Mouse (Mus musculus) layer of hippocampus, postnatal 25 days (tissue): Measurements from ENCODE around the gene Pdik1l. TPM values are rescaled to one million over a fixed set of nuclear protein-coding genes. Genes with fewer than 3 reads are reported as not detected.
A peak's percentile ranks its signal among the peaks of the same experiment; 100 is the strongest.

Experiments used
- DNase-seq, 2 experiments: peaks; one replicate each; pipeline ENCODE4 v3.0.0; 2022; ENCODE audit warnings: mixed read lengths in 2 of 2, low spot score in 1 of 2; ENCODE audit errors: extremely low spot score in 1 of 2
- total RNA-seq, 2 experiments: library from RNA; stranded (reverse); gene quantifications; 2 replicates each; pipeline ENCODE4 v1.2.3; 2021

Pdik1l gene
- total RNA-seq, 2 experiments from 2014 or later = 15.2 to 16.7 TPM

DNA sequence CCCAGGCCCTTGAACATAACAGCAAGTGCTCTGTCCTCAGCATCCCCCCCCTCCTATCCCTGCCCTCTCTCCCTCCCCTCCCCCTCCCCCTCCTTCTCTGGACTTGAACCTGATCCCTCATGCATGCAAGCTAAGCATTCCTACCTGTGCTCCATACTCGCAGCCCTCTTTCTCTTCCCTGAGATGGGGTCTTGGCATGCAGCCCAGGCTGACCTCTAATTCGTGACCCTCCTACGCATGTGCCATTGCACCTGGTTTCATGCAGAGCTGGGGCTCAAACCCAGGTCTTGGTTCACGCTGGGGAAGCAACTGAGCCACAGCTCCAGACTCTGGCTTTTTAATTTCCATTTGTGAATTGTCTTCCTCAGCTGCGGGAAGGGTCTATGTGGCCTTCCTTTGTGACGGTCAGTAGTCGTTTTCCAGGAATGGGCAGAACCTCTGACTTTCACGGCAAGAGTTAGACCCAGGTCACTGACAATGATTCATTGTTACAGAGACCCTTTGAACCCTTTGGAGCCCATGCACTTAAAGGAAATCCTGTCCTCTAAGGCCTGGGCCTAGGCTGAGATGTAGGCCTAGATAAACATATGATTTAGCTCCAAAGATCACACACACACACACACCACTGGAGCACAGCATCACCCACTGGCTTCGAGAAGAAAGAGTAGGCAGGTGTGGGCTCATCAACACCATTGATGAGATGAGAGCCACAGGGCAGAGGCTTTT lies 21.7 kb downstream of the Pdik1l start:
- DNase-seq = no peak

DNA sequence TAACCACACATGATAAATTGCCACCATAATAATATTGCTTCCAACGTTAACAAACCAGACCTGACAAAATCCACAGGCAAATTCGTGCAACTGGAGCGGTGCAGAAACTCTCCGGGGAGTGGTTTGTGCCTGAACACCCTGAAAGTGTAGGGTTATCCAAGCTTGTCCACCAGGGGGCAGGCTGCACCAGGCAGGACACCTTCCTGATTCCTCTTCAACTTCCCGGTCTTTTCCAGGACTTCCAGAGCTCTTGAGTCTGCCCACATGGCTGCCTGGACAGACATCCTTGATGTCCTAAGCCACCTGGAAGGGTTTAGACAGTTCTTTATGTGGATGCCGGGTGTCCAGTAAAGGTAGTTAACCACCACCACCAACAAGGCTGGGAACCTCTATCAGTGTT lies 24.5 kb downstream of the Pdik1l start:
- peak; percentile 33 to 75 for DNase-seq

DNA sequence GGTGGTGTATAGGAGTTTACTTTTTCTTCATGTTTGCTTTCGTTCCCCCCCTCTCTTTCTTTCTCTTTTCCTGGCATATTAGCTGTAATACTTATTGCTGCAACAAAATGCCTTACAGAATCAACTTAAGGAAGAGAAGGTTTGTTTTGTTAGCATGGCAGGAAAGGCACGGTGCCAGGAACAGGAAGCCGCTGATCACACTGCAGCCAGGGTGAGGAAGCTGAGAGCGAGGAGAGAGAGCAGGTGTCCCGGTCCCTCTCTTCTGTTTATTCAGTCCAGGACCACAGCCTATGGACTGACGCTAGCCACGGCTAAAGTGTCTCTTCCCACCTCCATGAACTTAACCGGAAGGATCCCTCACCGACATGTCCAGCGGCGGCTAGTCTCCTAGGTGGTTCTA lies 29.3 kb downstream of the Pdik1l start:
- no peak for DNase-seq

DNA sequence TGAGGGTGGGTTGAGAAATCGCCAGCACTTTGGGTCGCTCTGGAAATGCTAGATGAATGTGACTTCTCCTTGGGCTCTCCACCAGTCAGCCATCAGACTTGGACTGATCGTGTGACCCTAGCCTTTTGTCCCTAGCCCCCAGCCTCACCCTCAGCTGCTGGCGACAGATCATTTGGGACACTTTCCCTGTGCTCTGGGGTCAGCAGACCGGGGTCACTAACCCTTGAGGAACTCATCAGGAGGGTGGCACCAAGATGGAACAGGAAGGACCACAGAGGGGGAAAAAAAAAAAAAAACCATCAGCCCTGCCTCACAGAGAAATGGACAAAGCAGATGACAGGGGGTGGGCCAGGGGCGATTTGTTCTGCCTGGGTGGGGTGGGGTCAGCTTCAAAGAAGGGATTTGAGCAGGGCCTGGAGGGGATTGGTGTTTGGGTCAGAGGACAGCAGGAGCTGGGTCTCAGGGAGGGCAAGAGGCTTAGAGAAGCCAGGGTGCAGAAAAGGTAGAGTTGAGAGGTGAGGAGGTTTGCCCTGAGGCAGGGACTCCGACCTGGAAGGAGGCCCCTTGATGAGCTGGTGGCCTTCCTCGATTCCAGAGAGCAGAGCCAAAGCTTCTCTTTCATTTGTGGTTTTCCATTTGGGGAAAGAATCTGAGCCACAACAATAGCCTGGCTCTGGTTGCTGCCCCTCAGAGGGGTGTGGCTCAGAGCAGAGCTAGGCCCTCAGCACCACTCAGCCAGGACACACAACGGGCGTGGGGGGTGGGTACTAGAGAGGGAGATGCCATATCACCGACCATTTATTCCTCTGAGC lies 30.3 kb downstream of the Pdik1l start:
- no peak for DNase-seq

DNA sequence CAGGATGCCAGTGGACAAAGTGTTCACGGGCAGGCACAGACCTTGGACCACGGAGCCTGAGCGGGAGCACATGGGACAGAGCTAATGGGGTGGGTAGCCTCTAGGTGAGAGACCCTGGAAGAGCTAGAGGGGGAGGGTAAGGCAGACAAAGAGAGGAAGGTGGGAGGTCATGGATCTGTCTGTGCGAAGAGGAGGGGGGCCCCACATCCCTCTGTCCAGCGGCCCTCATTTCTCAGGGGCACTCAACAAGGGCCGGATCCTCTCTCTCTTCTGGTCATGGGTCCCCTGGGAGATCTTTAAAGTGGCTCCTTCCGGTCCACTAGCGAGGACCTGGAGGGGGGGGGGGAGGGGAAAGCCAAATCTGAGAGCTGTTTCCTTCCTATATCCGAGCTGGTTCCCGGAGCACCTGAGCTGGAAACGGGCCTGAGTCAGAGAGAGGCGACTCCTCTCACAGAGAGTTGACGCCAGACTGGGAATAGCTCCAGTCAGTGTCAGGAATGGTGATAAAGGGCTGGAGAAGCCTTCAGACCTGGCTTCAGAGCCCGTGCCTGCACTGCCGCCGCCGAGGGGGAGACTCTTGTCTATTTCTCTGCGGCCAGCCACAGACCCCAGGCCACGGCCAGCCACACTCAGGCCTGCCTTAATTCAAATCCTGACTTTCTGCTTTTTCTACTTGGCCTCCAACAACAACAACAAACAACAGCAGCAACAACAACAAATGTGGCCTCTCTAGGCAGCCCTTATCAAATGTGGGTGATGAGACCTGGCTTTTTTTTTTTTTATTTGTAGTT lies 31.1 kb downstream of the Pdik1l start:
- no peak for DNase-seq

DNA sequence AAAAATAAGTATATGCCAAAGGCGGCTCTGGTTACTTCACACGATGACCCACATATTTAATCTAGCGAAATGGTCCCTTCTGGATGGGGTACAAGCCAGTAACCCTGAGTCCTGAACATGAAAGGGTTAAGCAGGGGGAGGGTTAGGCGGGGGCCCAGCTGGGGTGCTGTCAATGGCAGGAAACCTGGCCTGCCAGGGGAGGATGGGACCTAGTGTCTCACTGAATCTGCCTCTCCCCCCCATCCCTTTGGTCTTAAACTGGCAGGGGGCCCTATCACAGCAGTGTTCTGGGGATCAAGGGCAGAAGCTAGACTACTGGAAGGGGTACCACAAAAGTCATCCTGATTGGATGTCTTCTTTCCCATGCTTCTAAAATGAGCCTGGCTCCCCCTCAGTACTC lies 31.8 kb downstream of the Pdik1l start:
- no peak for DNase-seq

DNA sequence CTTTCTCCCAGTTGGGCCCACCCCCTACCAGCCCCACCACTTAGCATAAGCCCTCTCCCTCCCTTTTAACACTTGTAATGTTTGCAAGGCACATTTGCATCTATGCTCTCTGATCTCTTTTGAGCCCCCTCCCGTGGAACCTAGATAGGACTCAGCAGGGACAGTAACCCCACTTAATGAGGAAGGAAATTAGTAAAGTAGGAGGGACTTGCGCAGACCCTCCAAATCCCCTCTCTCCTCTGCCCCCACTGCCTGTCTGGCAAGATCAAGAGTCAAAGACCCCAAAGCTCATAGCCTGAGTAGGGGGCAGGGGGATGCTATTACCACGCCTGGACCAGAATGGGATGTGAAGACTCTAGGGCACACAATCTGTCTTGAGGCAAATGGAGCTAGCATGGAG lies 32.9 kb downstream of the Pdik1l start:
- no peak for DNase-seq

DNA sequence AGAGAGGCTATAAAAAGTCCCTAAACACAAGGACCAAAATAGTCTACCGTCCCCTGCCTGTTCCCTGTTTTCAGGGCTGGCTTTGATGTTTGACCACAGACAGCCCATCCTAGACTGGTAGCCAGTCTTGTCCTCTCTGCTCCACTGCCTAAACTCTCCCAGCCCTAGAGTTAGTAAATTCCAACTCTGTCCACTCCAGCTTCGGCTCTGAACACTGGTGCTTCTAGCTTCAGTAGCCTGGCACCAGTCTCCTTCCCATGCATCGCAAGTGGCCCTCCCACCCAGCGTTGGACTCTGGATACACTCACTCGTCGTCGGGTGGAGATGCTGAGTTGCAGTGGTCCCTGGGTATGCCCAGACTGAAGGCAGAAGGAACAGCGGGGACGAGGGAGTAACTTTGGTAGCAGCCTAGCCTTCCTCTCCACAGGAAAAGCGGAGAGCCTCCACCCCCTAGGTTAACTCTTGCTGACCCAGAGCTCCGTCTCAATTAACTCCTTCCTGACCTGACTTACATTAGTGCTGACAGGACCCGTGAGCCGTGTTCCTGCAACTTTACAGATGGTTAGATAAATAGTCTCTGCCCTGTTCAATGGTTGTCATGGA lies 33.9 kb downstream of the Pdik1l start, which contains the start of gene Grrp1:
Gene Grrp1, minus strand, starts transcription at position 385 of the 603 bp plus-strand sequence.
- no peak for DNase-seq

DNA sequence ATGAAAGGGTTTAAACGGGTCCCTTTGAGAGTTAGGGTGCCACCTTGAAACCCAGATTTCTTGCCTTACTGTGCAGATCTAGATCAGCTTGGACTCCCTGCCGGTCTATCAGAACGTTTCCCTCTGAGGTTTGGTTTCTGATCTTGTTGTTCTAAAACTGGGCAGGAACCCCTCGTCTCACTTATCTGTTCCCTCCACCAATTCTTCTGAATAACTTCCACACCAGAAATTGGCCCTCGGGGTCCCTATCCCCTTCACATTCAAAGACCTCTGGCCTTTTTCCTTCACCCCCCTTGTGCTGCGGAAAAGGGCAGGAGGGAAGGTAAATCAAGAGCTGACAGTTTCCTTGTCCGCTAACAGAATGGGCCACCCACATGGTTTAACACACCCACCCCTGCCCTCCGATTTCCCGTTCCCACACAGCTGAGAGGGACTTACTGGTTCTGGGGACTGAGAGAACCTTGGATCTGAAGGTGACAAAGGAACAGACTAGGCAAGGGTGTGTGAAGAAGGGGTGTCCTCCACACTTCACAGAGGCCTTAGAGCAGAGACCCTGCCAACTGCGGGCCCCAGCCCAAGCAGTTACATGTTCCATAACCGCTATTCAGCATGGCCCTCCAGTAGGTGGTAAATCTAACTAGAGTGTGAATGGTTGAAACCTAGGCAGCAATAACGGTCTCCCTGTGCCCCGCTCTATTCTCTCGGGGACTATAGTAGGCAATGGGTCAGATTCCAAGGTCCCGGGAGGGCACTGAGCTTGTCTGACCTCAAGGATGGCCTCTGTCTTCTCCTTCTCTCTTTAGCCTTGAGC lies 34.6 kb downstream of the Pdik1l start:
- no peak for DNase-seq

DNA sequence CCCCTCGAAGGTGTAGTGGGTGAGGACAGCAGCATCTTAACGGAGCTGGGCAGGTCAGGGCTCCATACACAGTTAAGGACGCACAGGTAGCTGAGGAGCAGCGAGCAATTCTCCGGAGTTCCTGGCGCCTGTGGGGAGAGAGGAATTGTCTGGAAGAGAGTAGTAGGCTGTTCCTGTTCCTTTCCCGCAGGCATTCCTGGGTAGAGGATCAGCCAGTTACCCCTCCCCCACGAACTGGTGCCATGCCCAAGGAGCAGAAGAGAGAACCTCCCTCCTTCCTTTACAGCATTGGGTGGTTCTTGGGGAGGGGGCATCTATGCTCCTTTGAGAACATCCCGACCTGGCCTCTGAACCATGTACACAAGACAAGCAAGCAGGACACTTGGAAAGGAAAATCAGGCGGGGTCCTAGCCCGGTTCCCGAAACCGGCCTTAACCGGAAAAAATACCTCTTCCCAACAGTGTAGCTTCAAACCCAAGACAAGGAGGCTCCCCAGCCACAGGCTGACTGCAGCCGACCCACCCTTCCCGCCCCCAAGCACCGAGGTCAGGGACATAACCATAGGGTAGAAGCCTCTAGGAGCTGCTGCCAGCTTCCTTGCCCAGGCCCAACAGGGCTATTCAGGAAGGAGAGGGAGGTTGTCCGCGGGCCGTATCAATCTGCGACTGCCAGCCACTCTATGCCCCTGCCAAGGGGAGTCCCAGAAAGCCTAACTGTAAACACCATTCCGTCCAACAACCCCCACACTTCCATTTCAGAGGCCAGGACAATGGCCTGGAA lies 35.4 kb downstream of the Pdik1l start:
- no peak for DNase-seq

DNA sequence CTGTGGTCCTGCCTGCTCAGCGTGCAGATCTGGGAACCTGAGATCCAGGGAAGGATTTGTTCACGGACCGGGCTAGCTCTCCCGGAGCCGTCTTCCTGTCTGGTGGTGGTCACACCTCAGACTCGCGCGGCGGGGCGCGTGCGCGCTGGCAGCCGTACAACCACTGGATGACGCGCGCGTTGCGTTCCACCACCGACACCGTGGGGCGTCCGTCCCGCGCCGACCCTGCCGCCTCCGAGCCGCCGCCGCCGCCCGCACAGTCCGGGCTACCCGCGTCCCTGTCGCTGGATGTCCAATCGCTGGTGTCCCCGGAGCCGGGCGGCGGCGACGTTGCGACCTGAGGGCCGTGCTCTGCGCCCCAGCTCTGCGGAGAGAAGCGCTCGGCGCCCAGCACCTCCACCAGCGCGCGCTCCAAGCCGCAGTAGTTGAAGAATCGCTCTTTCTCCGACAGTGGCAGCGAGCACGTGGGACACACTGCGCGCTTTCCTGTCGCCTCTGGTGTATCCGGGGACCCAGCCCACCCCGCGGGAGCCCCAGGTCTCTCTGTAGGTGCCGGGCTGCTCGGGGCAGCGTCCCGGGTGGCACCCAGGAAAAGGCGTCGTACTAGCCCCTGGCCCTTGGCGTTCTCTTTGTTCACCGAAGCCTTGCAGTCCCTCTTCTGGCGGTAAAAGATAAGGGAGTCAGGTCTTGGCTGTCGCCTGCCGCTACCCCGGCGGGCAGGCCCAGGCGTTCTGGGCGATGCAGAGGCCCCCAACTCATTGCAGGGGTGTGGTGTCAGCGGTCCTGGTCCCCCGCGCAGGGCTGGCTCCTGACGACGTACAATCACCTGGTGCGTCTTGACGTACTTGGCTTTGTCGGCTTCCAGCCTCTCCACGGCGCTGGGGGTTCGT lies 36.2 kb downstream of the Pdik1l start:
- peak in 1 of 2 experiments; percentile 24 for DNase-seq

DNA sequence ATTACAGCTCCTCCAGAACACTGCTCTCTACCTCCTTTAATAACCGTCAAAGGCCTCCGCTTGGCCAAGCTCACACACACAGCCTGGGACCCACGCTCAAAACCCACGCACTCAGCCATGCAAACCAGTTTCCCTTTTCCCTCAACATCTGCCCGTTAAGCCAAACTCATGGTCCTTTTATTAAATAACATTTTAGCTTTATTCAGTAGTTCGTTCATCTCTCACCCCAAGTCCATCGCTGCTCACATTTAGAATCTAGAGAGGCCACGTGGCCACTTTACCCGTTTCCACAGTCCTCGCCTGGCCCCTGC lies 36.8 kb downstream of the Pdik1l start:
- DNase-seq = no peak

DNA sequence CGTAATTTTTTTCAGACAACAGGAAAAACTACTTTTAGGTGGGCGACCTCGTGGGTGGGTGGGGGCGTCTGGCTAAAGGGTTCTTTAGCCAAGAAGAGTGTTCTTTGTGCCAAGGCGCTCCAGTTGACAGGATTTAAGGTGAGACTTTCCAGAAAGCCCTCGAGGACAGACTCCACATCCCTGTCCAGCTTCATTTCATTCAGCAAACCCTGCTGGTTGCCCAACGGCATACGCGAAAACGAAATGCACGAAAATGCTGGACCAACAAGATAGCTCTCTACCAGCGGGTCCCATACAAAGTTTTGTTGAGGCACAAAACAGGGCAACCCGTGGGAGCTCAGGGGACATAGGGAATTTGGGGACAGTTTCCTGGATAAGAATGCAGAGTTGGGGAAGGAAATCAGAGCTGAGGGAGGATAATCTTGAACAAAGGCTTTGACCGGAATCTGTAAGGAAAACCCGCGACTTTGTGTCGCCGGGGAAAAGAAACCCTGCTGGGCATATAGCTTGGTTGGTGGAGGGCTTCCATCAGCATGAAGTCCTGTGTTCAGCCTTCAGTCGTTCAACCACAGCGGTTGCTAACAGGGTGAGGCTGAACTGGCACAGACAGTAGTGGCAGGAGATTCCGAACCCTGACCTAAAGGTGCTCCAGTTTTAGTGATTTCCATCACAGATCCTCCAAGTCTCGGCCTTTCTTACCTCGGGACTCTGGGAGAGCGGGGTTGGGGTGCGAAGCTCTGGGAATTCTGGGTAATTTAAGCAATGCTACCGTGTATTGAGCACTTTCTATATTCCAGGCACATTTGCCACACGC lies 37.4 kb downstream of the Pdik1l start:
- no peak for DNase-seq

DNA sequence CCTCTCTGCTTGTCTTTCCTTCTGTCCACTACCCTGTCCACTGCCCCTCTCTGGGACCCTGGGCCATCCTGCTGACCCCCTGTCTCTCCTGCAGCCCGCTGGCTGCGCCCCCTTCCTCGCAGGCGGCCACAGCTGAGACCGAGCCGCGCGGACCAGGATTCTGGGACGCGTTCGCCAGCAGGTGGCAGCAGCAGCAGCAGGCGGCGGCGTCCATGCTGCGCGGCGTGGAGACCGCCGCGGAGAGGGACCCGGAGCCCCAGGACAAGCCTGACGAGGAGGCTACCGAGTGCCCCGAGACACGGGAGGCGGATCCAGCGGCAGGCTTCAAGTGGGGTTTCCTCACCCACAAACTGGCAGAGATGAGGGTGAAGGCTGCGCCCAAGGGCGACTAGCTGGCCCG lies 38.0 kb downstream of the Pdik1l start:
- peak; percentile 66 to 78 for DNase-seq

DNA sequence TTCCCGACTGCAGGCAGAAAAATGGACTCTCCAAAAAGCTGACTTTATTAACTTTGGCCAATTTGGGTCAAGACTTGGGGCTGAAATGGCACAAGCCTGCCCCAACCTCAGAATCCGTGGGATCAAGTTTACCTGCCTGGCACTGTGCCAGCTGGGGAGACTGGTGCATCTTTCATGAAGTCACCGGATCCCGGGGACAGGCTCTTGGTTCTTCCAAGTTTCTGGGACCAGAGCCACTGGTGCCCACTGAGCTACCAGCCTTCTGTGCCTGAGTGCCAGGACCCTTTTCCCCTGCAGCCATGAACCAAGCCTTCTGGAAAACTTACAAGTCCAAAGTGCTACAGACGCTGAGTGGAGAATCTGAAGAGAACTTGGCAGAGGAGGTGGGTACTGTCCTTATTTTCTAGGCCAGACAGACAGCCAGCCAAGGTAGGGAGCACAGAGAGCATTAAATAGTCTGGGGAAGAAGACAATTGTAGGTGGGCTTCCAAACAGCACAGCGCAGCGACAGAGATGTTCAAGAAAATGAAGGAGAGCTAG lies 40.9 kb downstream of the Pdik1l start, which contains the start of gene Gm30191:
Gene Gm30191, plus strand, starts transcription at position 217 of the 540 bp plus-strand sequence.
- DNase-seq = no peak

DNA sequence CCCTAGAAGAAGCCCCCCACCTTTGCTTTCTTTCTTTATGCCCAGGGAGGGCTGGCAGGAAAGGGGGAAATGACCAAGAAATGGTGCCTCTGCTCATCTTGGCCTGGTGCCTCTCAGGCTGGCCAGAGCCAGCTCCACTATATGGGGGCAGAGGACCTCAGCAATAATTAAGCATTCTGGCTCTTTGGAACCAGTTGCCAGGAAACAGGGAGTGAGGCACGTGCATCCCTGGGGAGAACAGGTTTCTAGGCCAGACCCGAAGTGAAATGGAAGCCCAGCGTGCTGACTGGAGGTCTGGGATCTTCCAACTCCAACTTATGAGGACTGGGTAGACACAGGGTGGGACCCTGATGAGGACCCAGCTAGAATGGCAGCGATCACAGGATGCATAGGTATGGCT lies 41.4 kb downstream of the Pdik1l start:
- no peak for DNase-seq
